Mouse (Mus musculus) myocyte (in vitro differentiated cells): ENCODE results near the gene Mrtfb. TPM values are rescaled to one million over a fixed set of nuclear protein-coding genes. Genes with fewer than 3 reads are reported as not detected.
A peak's percentile ranks its signal among the peaks of the same experiment; 100 is the strongest.

Source experiments
- H3K27me3 ChIP-seq: one replicate; pipeline ENCODE4 v1.6.1; 2011; ENCODE audit not compliant: control insufficient read depth, insufficient read depth, insufficient read length
- H3K36me3 ChIP-seq: one replicate; pipeline ENCODE4 v1.6.1; 2011; ENCODE audit not compliant: control insufficient read depth, insufficient read depth
- H3K4me2 ChIP-seq: one replicate; pipeline ENCODE4 v1.6.1; 2011; ENCODE audit warnings: low read depth, control low read depth
- H3K4me3 ChIP-seq: one replicate; pipeline ENCODE4 v1.5.1; 2011; ENCODE audit warnings: mild to moderate bottlenecking, control low read depth, moderate library complexity
- H3K79me2 ChIP-seq: one replicate; pipeline ENCODE4 v1.6.1; 2011; ENCODE audit not compliant: control insufficient read depth, insufficient read depth
- H3ac ChIP-seq: one replicate; pipeline ENCODE4 v1.6.1; 2011; ENCODE audit not compliant: control insufficient read depth, insufficient read length
- CEBPB ChIP-seq: IDR thresholded peaks from 2 replicates; pipeline ENCODE4 v1.6.1; 2011; ENCODE audit warnings: mild to moderate bottlenecking, moderate library complexity; ENCODE audit not compliant: poor library complexity, insufficient read depth, severe bottlenecking
- E2F4 ChIP-seq: IDR thresholded peaks from one replicate; pipeline ENCODE4 v1.6.1; 2011; ENCODE audit warnings: mild to moderate bottlenecking, control low read depth, moderate library complexity; ENCODE audit not compliant: insufficient read depth
- MAX ChIP-seq: IDR thresholded peaks from one replicate; pipeline ENCODE4 v1.6.1; 2011; ENCODE audit warnings: low read depth, mild to moderate bottlenecking, control low read depth
- MYOD1 ChIP-seq, 3 experiments: IDR thresholded peaks; one replicate each; pipeline ENCODE4 v1.6.1; 2011; ENCODE audit warnings: control low read depth in 2 of 3, low read depth in 2 of 3, mild to moderate bottlenecking in 2 of 3, moderate library complexity in 1 of 3; ENCODE audit not compliant: insufficient read length in 2 of 3, control insufficient read depth in 1 of 3
- MYOG ChIP-seq, 3 experiments: IDR thresholded peaks; one replicate each; pipeline ENCODE4 v1.6.1; 2011; ENCODE audit warnings: control low read depth in 2 of 3, low read depth in 2 of 3, mild to moderate bottlenecking in 2 of 3; ENCODE audit not compliant: insufficient read length in 2 of 3, control insufficient read depth in 1 of 3, insufficient read depth in 1 of 3
- POLR2A ChIP-seq: IDR thresholded peaks from one replicate; pipeline ENCODE4 v1.6.1; 2011; ENCODE audit warnings: low read depth, mild to moderate bottlenecking, control low read depth, moderate library complexity; ENCODE audit not compliant: insufficient read length
- POLR2AphosphoS2 ChIP-seq: IDR thresholded peaks from one replicate; pipeline ENCODE4 v1.6.1; 2011; ENCODE audit warnings: low read depth, control low read depth; ENCODE audit not compliant: insufficient read length
- REST ChIP-seq: IDR thresholded peaks from one replicate; pipeline ENCODE4 v1.6.1; 2011; ENCODE audit warnings: mild to moderate bottlenecking, control low read depth, moderate library complexity; ENCODE audit not compliant: insufficient read depth, insufficient read length
- SRF ChIP-seq: IDR thresholded peaks from one replicate; pipeline ENCODE4 v1.6.1; 2011; ENCODE audit warnings: low read depth; ENCODE audit not compliant: control insufficient read depth, insufficient read length
- TCF12 ChIP-seq: IDR thresholded peaks from one replicate; pipeline ENCODE4 v1.6.1; 2011; ENCODE audit warnings: mild to moderate bottlenecking, control low read depth; ENCODE audit not compliant: poor library complexity, insufficient read depth, severe bottlenecking
- TCF3 ChIP-seq: IDR thresholded peaks from one replicate; pipeline ENCODE4 v1.6.1; 2011; ENCODE audit warnings: low read depth, control low read depth; ENCODE audit not compliant: insufficient read length
- USF1 ChIP-seq: IDR thresholded peaks from one replicate; pipeline ENCODE4 v1.6.1; 2011; ENCODE audit warnings: low read depth, mild to moderate bottlenecking, control low read depth, moderate library complexity
- polyA plus RNA-seq: library from polyadenylated mRNA; unstranded; fragments of >200 nt; fragmentation: generic; extraction: Trizol; gene quantifications from one replicate; pipeline ENCODE4 v1.2.1, GENCODE M21; 2012; ENCODE audit warnings: missing spikeins

Gene Mrtfb
- polyA plus RNA-seq, 1 experiment, result 5.2 TPM

GRCm38 (mm10) chr16:13239544-13239943 is 16.7 kb upstream of the Mrtfb start:
- TF ChIP-seq TCF3 (no peak), MYOD1 (IDR thresholded peaks at IDR 0.05; ENCODE audit: control insufficient read depth in 1 of 3, insufficient read length in 2 of 3, low read depth in 2 of 3) (peak in 2 of 3 experiments; percentile 10 to 49)
- H3K79me2 ChIP-seq, result no peaks in the 10 kb centered on the region
- no peaks in the 10 kb centered on the region for H3K36me3 ChIP-seq
- H3K27me3 ChIP-seq, result no peaks in the 10 kb centered on the region
- no peak overlapping the region for H3ac ChIP-seq
- H3K4me2 ChIP-seq, result peak overlapping the region; percentile 82
- no peak overlapping the region for H3K4me3 ChIP-seq

DNA sequence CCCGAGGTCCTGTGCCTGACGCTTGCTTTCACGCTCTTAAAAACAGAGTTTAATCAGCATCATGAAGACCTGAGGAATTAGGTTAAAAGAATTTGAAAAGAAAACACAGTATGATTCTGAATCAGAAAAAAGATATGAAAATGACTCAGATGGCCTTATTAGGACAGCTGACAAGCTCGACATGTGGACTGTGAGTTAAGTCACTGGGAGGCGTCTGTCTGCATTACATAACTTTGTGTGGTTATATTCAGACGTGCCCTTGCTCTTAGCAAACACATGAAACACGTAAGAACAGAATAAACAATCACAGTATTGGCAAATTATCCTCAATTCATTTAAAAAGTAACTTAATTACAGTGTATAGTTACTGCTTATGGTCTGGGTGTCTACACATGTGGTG is 16.0 kb upstream of the Mrtfb start:
- H3K27me3 ChIP-seq, result no peaks in the 10 kb centered on the region
- H3K4me3 ChIP-seq, result no peak overlapping the region
- no peaks in the 10 kb centered on the region for H3K79me2 ChIP-seq
- H3K4me2 ChIP-seq, result peak overlapping the region; percentile 82
- H3K36me3 ChIP-seq, result no peaks in the 10 kb centered on the region
- H3ac ChIP-seq, result no peak overlapping the region
- TF ChIP-seq SRF (peak; percentile 70), CEBPB (no peak)

GRCm38 (mm10) chr16:13245658-13246057 is 10.6 kb upstream of the Mrtfb start:
- H3ac ChIP-seq, result no peak overlapping the region
- no peak for TF ChIP-seq E2F4
- H3K4me2 ChIP-seq, result no peak overlapping the region
- H3K27me3 ChIP-seq, result no peaks in the 10 kb centered on the region
- no peaks in the 10 kb centered on the region for H3K36me3 ChIP-seq
- no peak overlapping the region for H3K4me3 ChIP-seq
- H3K79me2 ChIP-seq, result no peaks in the 10 kb centered on the region

DNA sequence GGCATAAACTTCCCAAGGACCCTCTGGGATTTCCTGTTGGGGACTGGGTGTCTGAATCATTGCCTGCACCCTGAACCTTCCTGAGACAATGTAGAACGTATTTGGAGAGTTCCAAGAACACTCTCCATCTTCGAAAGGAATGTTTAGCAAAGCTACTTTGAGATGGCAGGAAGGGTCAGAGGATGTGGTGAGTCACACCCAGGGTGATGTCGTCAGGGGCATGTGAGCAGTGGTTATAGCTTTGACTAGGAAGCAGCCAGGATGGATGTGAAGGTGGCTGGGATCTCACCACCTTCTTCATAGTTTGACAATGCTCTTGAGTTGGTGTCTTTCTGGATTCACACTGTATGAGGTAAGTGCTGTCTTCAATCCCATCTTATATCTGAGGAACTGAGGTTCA is 9.4 kb upstream of the Mrtfb start:
- H3ac ChIP-seq, result no peak overlapping the region
- H3K4me3 ChIP-seq, result no peak overlapping the region
- TF ChIP-seq USF1 (peak; percentile 35), POLR2A (no peak), MYOG (IDR thresholded peaks at IDR 0.05; ENCODE audit: control insufficient read depth in 1 of 3, insufficient read depth in 1 of 3, insufficient read length in 2 of 3, low read depth in 2 of 3) (no peak)
- no peak overlapping the region for H3K4me2 ChIP-seq
- no peaks in the 10 kb centered on the region for H3K36me3 ChIP-seq
- H3K27me3 ChIP-seq, result no peaks in the 10 kb centered on the region
- H3K79me2 ChIP-seq, result no peaks in the 10 kb centered on the region

- H3K4me2 ChIP-seq, result no peak overlapping the region
- no peaks in the 10 kb centered on the region for H3K27me3 ChIP-seq
- no peaks in the 10 kb centered on the region for H3K79me2 ChIP-seq
- H3K36me3 ChIP-seq, result no peaks in the 10 kb centered on the region
- TF ChIP-seq CEBPB, result no peak
- no peak for TF ChIP-seq TCF12
- no peak for TF ChIP-seq POLR2A
- TF ChIP-seq USF1, result no peak
- no peak overlapping the region for H3ac ChIP-seq
- no peak overlapping the region for H3K4me3 ChIP-seq
Observed at GRCm38 (mm10) chr16:13250061-13250460, 6.2 kb upstream of the Mrtfb start.

- peaks cover 47% of the 10 kb centered on the region for H3K79me2 ChIP-seq
- H3K36me3 ChIP-seq, result no peaks in the 10 kb centered on the region
- H3K27me3 ChIP-seq, result no peaks in the 10 kb centered on the region
- TF ChIP-seq USF1 (no peak), POLR2A (no peak), MYOD1 (IDR thresholded peaks at IDR 0.05; ENCODE audit: control insufficient read depth in 1 of 3, insufficient read length in 2 of 3, low read depth in 2 of 3) (no peak), TCF3 (no peak), SRF (no peak), MAX (no peak), CEBPB (no peak), MYOG (IDR thresholded peaks at IDR 0.05; ENCODE audit: control insufficient read depth in 1 of 3, insufficient read depth in 1 of 3, insufficient read length in 2 of 3, low read depth in 2 of 3) (no peak), E2F4 (no peak), REST (no peak), TCF12 (no peak), POLR2AphosphoS2 (no peak)
- H3ac ChIP-seq, result peak overlapping the region; percentile 62
- H3K4me3 ChIP-seq, result peak overlapping the region; percentile 59
- H3K4me2 ChIP-seq, result peak overlapping the region; percentile 87
Observed at GRCm38 (mm10) chr16:13256667-13257527, 616 bp downstream of the Mrtfb start.
